Mouse (Mus musculus) megakaryocyte, embryonic 14.5 days (primary cell): ENCODE results near the gene Degs2. TPM values are rescaled to one million over a fixed set of nuclear protein-coding genes. Genes with fewer than 3 reads are reported as not detected.

Experiments
- H3K27me3 ChIP-seq: replicated peaks from 2 replicates; pipeline ENCODE3; 2012; ENCODE audit warnings: inconsistent platforms
- H3K36me3 ChIP-seq: replicated peaks from 2 replicates; pipeline ENCODE3; 2012; ENCODE audit warnings: low read length, inconsistent platforms, mixed read lengths
- H3K4me1 ChIP-seq: 2 replicates; pipeline ENCODE4 v1.6.1; 2012; ENCODE audit warnings: inconsistent platforms
- H3K4me3 ChIP-seq: replicated peaks from 2 replicates; pipeline ENCODE3; 2012; ENCODE audit warnings: moderate library complexity, mild to moderate bottlenecking, inconsistent platforms
- H3K9me3 ChIP-seq: 2 replicates; pipeline ENCODE4 v1.6.1; 2012; ENCODE audit warnings: inconsistent platforms
- FLI1 ChIP-seq: IDR thresholded peaks from 2 replicates; pipeline ENCODE4 v1.6.1; 2012; ENCODE audit warnings: low read length, inconsistent platforms, mixed read lengths
- GATA1 ChIP-seq: IDR thresholded peaks from 3 replicates; pipeline ENCODE4 v1.6.1; 2012; ENCODE audit warnings: mixed read lengths, low read length, inconsistent platforms, borderline replicate concordance
- polyA plus RNA-seq: library from polyadenylated mRNA; stranded (reverse); fragments of >175 nt; gene quantifications from 2 replicates; pipeline ENCODE4 v1.2.3, GENCODE M21; 2012; ENCODE audit warnings: low replicate concordance; ENCODE audit not compliant: insufficient read depth

Gene Degs2
- polyA plus RNA-seq, 1 experiment = not detected

DNA sequence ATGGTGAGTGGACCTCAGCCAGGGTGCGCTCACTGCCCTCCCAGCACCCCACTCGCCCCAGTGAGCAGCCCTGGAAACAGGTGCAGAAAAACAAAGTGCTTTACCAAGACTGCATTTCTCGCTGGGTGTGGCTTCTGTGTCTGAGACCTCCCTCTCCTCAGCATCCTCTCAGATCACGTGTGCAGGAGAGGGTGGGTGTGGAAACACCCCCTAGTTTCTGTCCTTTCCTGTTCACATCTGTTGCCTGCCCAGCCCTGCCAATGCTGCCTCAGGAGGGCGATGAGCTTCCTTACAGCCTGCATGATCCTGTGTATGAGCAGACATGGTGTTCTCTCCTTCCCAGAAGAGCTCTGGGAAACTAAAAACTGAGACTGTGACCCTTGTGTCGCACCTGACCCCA is 15.7 kb downstream of the Degs2 start:
- H3K4me3 ChIP-seq = no peak overlapping the region

DNA sequence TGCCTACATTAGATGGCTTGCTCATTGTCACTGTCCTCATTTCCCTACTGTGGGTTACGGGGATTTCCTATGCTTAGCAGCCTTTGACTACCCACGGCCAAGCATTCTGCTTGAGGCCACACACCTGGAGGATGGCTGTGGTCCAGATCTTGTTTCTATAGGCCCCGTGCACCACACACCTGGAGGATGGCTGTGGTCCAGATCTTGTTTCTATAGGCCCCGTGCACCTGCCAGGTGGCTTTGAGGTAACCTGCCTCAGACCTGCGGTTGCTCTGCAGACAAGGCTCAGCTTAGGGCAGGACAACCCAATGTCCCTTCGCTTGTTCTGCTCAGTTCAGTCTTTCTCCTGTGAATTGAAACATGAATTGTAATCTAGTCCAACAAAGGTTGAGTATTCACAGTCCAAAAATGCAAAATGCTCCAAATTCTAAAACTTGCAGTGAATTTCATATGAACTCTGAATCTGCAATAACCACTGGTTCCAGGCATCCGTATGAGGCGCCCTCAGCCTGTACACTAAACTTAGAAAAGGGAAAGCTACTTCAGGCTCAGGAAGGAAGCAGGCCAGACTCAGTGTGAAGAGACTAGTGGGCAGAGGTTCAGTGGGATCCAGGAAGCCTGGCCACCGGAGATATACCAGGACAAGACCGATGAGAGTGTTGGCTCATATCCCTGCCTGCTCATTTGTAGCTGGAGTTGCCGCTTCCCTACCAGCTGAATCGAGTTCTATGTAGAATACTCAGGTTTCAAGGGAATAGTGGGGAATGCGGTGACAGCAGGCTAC is 19.7 kb downstream of the Degs2 start:
- peaks cover 17% of the 10 kb centered on the region for H3K36me3 ChIP-seq
- peaks cover 48% of the 10 kb centered on the region for H3K4me1 ChIP-seq
- H3K27me3 ChIP-seq = peaks cover 43% of the 10 kb centered on the region
- H3K9me3 ChIP-seq = no peaks in the 10 kb centered on the region
- H3K4me3 ChIP-seq = no peak overlapping the region
- TF ChIP-seq FLI1 (no peak), GATA1 (no peak)

More for the DNA sequence above, 15.7 kb downstream of the Degs2 start:
- Histone ChIP-seq H3K36me3 (peaks cover 4% of the 10 kb centered on the region), H3K4me1 (peaks cover 41% of the 10 kb centered on the region), H3K9me3 (no peaks in the 10 kb centered on the region), H3K27me3 (peaks cover 69% of the 10 kb centered on the region)
- TF ChIP-seq FLI1 (no peak), GATA1 (no peak)

DNA sequence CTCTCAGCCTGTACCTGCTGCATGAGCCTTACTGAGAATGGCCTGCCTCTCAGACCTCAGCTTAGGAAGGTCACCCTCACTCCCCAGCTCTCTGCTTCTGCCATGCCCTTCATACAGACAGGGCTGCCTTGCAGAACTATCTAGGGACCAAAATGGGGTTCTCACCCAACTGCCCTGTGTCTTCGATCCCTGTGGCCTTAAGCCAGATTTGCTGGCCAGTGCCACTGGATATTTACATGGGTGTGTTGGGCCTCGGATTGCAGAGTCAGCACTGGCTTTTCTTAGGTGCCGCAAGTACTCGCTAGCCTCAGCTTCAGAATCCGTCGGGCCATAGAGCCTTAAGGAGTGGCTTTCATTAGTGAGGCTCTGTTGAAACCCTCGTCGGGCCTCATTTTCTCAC is 21.3 kb downstream of the Degs2 start:
- Histone ChIP-seq H3K9me3 (no peaks in the 10 kb centered on the region), H3K4me3 (no peak overlapping the region), H3K36me3 (peaks cover 19% of the 10 kb centered on the region), H3K4me1 (peaks cover 40% of the 10 kb centered on the region), H3K27me3 (peaks cover 29% of the 10 kb centered on the region)
- TF ChIP-seq GATA1 (no peak), FLI1 (no peak)

DNA sequence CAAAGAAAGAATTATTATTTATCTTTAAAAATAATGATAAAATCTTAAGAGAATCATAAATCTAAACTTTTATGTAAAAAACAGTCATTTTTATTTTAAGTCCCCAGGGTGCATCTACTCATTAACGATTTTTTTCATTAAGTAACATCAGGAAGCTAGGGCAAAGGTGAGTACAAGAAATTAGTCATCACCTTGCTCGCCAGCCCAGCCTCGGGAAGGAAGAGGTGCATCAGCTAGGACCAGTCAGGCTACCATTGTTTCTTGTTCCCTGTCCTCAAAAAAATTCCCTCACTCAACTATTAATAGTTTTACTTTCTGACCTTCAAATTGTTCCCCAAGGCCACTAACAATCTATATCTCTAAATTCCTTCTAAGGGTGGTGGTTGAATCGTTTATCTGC is 23.7 kb downstream of the Degs2 start:
- TF ChIP-seq GATA1 (no peak), FLI1 (no peak)
- Histone ChIP-seq H3K4me3 (no peak overlapping the region), H3K27me3 (peaks cover 26% of the 10 kb centered on the region), H3K4me1 (peaks cover 26% of the 10 kb centered on the region), H3K9me3 (no peaks in the 10 kb centered on the region), H3K36me3 (peaks cover 22% of the 10 kb centered on the region)

DNA sequence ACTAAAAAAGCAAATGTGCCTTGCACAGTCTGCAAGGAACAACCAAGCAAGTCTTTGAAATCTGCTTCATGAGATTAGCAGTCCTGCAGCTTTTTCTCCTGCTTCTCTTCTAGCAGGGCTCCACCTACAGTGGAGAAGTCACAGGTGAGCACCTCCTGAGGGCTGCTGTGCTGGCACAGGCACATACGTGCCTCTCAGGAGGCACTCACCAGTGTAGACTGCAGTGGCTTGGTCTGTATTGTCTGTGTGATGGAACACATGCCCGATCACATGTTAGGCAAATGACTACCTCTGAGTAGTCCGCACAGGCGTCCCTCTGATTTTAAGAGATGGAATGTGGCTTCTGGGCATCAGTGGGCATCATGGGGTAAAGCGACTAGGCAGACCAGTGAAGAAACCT is 25.0 kb downstream of the Degs2 start:
- Histone ChIP-seq H3K27me3 (peaks cover 34% of the 10 kb centered on the region), H3K9me3 (no peaks in the 10 kb centered on the region), H3K4me1 (peaks cover 17% of the 10 kb centered on the region), H3K4me3 (no peak overlapping the region), H3K36me3 (peaks cover 22% of the 10 kb centered on the region)
- TF ChIP-seq FLI1 = no peak
- TF ChIP-seq GATA1 = no peak

DNA sequence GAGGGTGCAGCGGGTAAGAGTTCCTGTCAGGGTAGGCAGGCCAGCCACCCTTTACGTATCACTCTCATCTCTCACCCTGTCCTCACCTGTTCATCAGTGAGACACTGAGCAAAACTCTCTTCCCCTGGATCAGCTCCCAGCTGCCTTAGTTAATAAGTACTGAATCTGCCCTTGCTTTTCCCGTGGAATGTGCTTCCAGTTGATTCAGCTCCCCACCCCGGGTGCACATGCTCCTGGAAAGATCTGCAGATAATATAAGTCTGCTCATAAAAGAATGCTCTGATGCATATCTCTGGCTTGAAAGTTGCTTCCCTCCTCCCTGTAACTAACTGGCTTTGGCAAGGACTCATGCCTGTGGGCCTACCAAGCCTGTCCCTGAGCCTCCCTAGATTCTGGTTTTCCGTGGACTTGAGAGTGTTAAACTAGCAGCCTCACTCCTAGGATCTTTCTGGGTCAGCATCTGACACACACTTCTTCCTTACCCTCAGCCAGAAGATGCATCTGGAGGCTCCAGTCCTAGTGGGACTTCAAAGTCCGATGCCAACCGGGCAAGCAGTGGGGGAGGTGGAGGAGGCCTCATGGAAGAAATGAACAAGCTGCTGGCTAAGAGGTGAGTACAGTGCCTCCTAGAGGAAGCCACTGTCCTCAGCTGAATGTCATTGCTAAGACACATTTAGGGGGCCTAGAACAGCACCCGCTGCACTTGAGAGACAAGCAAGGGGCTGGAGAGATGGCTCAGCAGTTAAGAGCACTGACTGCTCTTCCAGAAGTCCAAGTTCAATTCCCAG is 26.3 kb downstream of the Degs2 start:
- Histone ChIP-seq H3K27me3 (peaks cover 30% of the 10 kb centered on the region), H3K4me1 (peaks cover 18% of the 10 kb centered on the region), H3K36me3 (peaks cover 18% of the 10 kb centered on the region), H3K4me3 (no peak overlapping the region), H3K9me3 (no peaks in the 10 kb centered on the region)
- TF ChIP-seq FLI1 = no peak
- no peak for TF ChIP-seq GATA1

DNA sequence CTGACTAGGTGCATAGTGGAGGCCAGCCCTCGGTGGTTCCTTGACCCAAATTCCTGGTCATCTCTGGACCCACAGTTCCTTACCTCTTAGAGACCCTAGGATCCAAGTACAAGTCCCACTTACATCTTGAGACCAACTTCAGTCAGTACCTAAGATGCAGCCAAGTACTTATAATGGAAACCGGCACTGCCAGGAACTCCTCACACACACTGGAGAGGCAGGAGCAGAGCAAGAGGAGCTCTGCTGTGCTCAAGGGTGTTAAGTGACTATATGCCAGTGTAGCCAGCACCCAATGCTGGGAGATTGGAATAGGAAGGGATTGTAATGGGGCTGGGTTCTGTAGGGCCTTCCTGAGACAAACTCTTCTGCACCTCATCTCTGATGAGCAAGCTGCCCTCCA is 27.2 kb downstream of the Degs2 start:
- Histone ChIP-seq H3K4me1 (peaks cover 24% of the 10 kb centered on the region), H3K27me3 (peaks cover 30% of the 10 kb centered on the region), H3K4me3 (no peak overlapping the region), H3K9me3 (no peaks in the 10 kb centered on the region), H3K36me3 (peaks cover 17% of the 10 kb centered on the region)
- no peak for TF ChIP-seq FLI1
- no peak for TF ChIP-seq GATA1

DNA sequence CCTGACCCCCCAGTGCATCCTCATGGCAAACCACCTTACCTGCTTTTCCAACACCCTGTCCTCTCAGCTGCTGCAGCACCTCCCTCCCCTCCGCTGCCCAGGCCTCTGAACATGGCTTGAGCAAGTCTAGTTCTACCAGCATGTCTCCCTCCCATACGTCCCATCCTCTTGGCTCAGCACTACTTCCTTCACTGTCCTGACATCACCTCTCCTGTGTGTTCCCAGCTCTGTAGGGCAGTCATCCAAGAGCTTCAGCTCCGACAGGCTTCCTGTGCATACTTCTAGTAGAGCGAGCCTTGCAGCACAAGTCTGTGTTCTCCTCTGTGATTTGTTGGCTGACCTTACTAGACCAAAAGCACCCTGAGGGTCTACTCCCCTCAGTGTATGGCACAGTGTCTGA is 27.6 kb downstream of the Degs2 start:
- Histone ChIP-seq H3K27me3 (peaks cover 30% of the 10 kb centered on the region), H3K9me3 (no peaks in the 10 kb centered on the region), H3K4me3 (no peak overlapping the region), H3K4me1 (peaks cover 28% of the 10 kb centered on the region), H3K36me3 (peaks cover 13% of the 10 kb centered on the region)
- TF ChIP-seq FLI1 (no peak), GATA1 (no peak)

DNA sequence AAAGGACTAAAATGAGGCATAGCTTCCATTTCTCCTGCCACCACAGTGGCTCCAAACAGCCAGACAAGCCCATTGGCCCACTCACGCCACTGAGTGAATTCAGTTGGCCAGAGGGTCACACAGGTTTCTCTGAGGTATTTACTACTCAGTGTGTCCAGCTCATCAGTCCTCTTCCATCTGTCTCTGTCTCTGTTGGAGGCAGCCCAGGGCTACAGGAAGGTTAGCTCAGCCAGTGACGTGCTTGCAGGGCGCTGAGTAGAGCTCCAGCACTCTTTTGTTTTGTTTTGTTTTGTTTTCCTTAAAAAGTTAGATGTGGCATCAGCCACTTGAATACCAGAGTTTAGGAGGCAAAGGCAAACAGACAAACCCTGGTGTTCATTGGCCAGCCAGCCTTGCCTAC is 28.6 kb downstream of the Degs2 start:
- H3K9me3 ChIP-seq = no peaks in the 10 kb centered on the region
- peaks cover 31% of the 10 kb centered on the region for H3K27me3 ChIP-seq
- H3K4me3 ChIP-seq = no peak overlapping the region
- TF ChIP-seq GATA1 = no peak
- TF ChIP-seq FLI1 = no peak
- H3K36me3 ChIP-seq = peaks cover 10% of the 10 kb centered on the region
- H3K4me1 ChIP-seq = peaks cover 29% of the 10 kb centered on the region

DNA sequence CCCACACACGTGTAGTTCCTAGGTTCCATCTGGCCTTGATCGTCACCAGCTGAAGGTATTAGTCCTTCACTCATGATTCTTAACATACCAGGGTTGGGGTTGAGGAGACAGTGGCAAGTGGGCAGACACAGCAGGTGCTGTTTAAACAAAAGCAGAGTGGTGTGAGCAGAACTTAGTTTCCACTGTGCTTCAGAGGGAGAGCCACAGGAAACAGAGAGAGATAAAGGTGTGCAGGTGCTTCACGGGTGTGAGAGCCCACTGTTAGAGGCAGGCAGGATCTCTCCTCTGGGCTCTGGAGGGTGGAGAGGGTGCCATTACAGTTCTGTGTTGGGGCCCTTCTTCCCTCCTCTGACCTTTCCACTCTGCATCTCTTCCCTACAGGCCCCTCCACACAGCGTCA is 29.2 kb downstream of the Degs2 start:
- Histone ChIP-seq H3K9me3 (no peaks in the 10 kb centered on the region), H3K4me1 (peaks cover 31% of the 10 kb centered on the region), H3K27me3 (peaks cover 35% of the 10 kb centered on the region), H3K36me3 (peaks cover 10% of the 10 kb centered on the region), H3K4me3 (no peak overlapping the region)
- no peak for TF ChIP-seq FLI1
- no peak for TF ChIP-seq GATA1
